Mouse (Mus musculus): ENCODE results near the gene Gpm6a.
"Not testable (repeated sequence)": the region's sequence is repeated elsewhere in the genome, so short reads cannot be mapped to it uniquely, and the experiment has no call there.

Gene Gpm6a

DNA sequence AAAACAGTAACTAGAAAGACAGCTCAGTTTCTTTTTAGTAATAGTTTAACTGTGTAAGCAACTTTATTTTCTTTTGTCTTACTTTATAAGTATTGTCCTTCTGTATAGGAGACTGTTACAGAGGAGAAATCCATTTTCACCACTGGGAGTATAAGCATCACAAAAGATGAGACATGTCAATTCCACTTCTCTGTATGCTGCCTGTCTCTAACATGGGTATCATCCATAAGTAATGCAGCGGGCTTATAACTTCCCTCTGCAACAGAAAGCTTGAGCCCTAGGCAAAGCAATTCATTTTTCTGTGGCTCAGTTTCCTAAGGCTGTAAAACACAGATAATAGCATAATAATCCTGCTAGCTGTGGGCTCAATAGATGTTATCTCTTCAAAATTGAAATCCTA is 62.4 kb downstream of the Gpm6a start:
- DNase-seq, result no peak

DNA sequence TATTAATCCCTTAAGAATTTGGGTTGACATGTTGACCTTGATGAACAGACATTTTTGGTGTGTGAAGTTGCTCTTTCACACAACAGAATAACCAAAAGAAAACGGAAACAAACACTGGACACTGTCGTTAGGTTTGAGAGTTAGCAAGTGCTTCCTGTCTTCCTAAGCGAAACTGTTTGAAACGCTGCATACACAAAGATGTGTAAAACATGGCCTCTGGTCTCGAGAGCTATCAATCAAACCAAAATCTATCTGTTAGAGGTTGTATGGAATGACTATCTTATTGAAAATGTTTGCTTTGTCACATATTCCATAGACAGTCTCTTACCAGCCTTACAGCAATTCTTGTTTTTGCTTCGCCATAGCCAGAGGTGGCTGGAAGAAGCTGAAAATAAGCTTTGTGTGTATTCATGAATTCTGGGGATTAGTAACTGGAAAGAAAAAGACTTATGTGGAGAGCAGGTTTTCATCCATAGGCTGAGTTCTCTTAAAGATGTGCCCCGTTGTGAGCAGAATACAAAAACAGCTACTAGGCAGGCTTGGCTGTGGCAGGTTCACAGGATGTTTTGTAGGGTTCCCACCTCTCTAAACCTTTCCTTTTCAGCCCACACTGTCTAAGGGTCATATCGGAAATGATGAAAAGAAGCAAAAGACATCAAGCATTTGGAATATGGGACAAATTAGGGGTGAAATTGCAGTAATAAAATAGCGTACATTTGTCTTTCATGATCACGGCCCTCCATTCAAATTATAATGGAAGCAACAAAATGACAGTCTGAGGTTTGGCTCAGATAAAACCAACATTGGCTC is 71.4 kb downstream of the Gpm6a start:
- no peak for DNase-seq

DNA sequence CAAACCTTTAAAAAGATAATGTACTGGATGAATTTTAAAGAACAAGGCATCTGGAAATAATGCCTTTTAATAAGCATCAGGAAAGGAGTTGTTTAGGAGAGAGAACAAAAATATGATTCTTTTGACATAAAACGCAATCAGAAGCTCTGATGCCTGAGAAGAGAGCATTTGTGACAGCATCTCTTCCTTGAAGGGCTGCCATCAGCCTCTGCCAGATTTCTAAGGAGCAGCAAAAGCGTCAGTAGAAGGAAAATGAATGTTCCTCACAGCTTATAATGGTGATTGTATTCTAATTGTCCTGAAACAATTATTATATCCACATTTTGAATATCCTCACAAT is 72.0 kb downstream of the Gpm6a start:
- no peak for DNase-seq

DNA sequence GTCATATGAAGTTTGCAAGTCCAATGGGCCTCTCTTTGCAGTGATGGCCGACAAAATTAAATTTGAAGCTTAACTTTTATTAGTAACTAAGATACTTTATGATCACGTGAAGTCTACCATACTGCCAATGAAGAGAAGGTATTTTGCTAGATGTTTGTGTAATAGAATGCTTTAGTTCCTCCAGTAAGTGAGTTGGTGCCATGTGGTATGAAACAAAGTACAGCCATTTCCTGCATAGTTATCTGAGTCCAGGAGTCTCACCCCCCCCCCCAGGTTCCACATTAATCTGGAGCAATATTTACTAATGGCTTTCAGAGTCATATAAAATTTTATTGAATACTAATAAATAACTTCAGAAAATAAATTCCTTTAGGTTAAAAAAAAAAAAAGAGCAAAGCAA is 73.7 kb downstream of the Gpm6a start:
- DNase-seq, result no peak

DNA sequence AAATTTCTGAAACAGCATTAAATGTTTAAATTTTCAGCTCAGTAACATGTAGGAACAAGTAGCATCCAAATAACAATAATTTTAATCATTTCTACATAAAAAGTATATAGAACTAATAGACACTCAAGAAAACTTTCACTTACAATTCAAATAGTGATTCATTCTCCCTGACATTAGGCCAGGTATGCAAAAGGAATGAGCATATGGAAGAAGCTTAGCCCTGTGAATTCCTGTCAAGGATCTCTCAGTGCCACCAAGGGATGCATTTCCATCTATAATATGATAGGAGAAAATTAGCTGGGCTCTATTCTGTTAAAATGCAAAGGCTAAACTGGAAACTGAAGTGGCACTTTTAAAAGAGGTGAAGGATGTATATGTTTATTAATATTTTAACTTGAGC is 76.5 kb downstream of the Gpm6a start:
- no peak for DNase-seq

DNA sequence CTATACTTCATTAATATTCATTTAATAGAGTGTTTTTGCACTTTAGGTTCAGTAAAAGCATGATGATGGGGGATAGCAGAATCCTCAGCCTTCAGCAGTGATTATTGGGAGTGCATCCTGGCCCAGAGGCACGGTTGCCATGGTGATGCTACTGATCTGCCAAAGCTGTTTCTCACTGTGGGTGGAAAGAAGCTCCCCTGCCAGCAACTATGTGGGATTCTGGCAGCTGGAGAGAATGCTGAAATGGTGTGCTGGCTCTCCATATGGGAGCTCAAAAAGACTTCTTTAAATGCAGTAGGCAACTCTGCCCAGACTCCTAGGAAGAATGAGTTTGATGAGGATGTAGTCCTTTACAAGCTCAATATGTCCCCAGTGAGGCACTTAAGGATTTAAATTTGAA is 79.7 kb downstream of the Gpm6a start:
- DNase-seq, result no peak

DNA sequence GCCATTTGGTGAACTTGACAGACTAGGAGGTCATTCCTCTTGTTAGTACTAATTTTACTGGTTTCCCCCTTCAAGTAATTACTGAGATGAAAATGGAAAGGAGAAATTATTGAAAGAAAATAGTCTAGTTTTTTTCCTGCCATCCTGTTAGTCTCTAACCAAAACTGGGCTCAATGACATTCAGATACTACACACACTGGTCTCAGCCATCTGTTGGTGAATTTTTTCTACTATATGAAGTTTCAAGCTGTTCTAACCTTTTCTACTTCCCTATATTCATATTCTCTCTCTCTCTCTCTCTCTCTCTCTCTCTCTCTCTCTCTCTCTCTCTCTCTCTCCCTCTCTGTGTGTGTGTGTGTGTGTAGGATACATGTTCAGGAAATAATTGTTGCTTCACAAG is 80.8 kb downstream of the Gpm6a start:
- no peak for DNase-seq

DNA sequence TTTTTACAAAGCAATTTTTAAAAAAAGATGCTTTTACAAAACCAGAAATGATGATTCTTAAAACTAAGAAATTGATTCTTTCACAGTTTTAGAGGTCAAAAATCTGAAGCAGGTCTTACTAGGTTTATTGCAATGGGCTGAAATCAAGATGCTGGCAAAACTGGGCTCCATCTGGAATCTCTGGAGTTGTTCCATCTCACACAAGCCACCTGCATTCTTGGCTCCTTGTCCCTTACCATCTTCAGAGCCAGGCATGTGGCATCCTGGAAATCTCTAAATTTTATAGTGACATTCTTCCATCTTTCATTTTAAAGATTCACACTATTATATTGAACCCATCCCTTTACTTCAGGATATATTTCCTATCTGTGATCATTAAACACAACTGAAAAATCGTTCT is 88.3 kb downstream of the Gpm6a start:
- no peak for DNase-seq

DNA sequence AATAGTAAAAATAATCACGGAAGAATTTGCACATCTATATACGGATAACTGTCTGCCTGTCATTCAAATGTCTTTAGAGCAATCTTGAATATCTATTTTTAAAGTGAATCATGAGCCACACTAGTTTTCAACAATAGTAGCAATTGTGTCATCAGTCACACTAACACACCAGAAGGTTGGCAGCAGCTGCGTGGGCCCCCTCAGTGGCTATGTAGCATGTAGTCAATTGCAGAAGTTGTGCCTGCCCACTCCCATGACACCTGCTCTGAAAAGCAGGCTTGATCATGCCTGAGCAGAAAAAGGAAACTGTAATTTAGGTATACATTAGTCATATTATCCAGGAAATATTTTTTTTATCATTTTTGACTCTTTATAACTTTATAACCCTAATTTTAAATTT is 93.8 kb downstream of the Gpm6a start:
- DNase-seq, result no peak

DNA sequence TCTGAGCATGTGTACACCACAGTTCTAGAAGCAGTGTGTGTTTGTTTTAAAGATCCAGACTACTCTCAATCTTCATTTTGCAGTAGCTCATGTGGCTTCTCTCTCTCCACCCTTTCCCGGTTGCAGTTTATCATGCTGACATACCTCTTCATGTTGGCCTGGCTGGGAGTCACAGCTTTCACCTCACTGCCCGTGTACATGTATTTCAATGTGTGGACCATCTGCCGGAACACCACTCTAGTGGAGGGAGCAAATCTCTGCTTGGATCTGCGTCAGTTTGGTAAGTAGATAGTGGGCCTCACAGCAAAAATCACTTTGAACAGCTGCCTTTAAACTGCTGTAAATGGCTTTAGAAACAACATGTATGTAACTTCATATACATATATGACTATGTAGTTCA is 95.3 kb downstream of the Gpm6a start:
- DNase-seq, result no peak

DNA sequence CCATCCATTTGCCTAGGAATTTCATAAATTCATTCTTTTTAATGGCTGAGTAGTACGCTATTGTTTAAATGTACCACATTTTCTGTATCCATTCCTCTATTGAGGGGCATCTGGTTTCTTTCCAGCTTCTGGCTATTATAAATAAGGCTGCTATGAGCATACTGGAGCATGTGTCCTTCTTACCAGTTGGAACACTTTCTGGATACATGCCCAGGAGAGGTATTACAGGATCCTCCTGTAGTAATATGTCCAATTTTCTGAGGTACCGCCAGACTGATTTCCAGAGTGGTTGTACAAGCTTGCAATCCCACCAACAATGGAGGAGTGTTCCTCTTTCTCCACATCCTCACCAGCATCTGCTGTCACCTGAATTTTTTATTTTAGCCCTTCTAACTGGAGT is 114.2 kb downstream of the Gpm6a start:
- DNase-seq, result not testable (repeated sequence)

DNA sequence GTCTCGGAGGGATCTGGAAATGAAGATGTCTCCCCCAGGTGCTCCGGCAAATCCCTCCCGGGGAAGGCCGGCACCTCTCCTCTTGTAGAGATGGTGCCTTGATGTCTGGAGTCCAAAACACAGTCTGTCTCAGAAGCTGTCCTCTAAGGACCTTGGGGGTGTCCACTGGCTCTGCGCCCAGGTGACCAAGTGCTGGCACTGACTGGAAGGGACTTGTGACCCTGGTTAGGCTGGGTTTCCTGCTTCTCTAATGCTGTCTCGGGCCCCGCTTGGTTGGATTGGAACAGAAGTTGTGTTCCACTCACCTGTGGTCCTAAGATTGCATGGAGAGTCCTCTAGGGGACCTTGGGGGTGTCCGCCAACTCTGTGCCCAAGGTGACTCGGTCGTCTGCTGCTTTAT is 118.8 kb downstream of the Gpm6a start:
- DNase-seq, result no peak

DNA sequence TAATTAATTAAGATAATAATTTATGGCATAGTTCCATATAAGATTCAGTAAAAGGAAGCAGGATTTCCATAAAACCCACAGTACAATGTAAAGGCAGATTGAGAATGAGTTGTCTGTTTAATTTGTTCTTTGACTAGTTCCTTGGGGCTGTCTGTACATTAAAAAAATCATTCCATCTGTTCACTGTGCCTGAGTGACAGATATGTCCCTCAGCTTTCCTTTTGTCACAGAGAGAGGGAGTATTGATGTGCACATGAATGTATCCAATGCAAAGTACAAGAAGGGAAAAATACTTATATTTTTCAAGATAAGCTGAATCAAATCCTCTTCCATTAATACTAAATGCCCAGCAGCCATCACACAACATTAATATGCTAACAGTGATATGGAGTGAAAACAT is 147.6 kb downstream of the Gpm6a start:
- DNase-seq, result no peak

DNA sequence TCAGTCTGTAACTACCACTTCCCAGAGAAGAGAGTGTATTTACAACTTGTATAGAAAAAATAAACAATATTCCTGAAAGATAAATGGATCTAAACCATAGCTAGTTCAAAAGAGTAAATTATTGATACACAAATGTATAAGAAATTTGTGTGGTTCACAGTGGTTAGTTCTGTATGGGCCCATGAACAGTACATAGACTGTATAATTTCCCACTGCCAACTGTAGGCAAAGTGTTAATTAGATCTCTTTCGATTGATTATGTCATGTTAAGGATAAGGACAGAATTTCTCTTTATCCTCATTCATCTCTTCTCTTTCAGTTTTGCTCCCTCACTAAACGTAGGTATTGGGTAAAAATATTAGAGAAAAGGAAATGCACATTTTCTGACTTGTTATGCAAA is 148.4 kb downstream of the Gpm6a start:
- no peak for DNase-seq

DNA sequence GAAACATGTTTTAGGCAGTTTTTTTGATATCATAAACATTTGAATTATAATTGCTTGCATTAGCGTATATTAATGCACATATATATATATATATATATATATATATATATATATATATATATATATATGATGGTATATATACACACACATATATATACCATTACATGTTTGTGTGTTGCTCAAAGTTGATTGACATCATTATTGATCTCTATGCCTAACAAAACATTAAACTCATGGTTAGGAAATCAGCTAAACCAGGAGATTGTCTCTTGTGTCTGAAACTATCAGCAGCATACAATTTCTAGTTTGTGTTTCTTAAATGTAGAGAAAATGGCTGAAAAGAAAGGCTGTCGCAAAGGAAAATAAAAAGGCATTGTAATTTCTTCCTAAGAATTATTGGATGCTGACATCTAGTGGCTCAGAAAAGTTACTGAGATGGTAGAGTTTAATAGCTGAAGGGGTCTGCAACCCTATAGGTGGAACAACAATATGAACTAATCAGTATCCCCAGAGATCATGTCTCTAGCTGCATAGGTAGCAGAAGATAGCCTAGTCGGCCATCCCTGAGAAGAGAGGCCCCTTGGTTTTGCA is 149.3 kb downstream of the Gpm6a start:
- no peak for DNase-seq
